Mouse (Mus musculus) C2C12 (cell line): ENCODE data around the gene Tmpo.
A peak's percentile ranks its signal among the peaks of the same experiment; 100 is the strongest.

ENCODE experiments used
- CEBPB ChIP-seq: IDR thresholded peaks from one replicate; pipeline ENCODE4 v1.6.1; 2011; ENCODE audit warnings: low read depth, mild to moderate bottlenecking, control low read depth, moderate library complexity
- CTCF ChIP-seq: IDR thresholded peaks from one replicate; pipeline ENCODE4 v1.5.1; 2011; ENCODE audit not compliant: control insufficient read depth, insufficient read depth, insufficient read length
- FOSL1 ChIP-seq: IDR thresholded peaks from one replicate; pipeline ENCODE4 v1.8.0; 2011; ENCODE audit warnings: mild to moderate bottlenecking, low read length; ENCODE audit not compliant: poor library complexity, insufficient read depth, severe bottlenecking
- MAX ChIP-seq: IDR thresholded peaks from one replicate; pipeline ENCODE4 v1.6.1; 2011; ENCODE audit warnings: mild to moderate bottlenecking, control low read depth
- MYOD1 ChIP-seq: IDR thresholded peaks from one replicate; pipeline ENCODE4 v1.6.1; 2011; ENCODE audit warnings: low read depth; ENCODE audit not compliant: control insufficient read depth, insufficient read length
- MYOG ChIP-seq: IDR thresholded peaks from one replicate; pipeline ENCODE4 v1.6.1; 2011; ENCODE audit not compliant: control insufficient read depth, insufficient read length; ENCODE audit errors: extremely low read depth
- USF1 ChIP-seq: IDR thresholded peaks from one replicate; pipeline ENCODE4 v1.6.1; 2011; ENCODE audit warnings: low read depth, mild to moderate bottlenecking, control low read depth, moderate library complexity

GRCm38 (mm10) chr10:91158442-91158841, 22.7 kb downstream of the Tmpo start:
- no peak for TF ChIP-seq CTCF
- TF ChIP-seq MAX = peak; percentile 68
- TF ChIP-seq MYOD1 = peak; percentile 75
- peak; percentile 23 for TF ChIP-seq USF1
- TF ChIP-seq FOSL1 = peak; percentile 77
- no peak for TF ChIP-seq MYOG
- no peak for TF ChIP-seq CEBPB
